Mouse (Mus musculus): ENCODE results near the gene Nat14. TPM values are rescaled to one million over a fixed set of nuclear protein-coding genes. Genes with fewer than 3 reads are reported as not detected.

Nat14 gene
- polyA plus RNA-seq, 1 experiment from 2014 or later, result 5.5 TPM

- H3K9me3 ChIP-seq (replicated peaks), result no peaks in the 10 kb centered on the region
- no peak overlapping the region for H3K27ac ChIP-seq (ENCODE audit: poor library complexity, severe bottlenecking)
- H3K4me3 ChIP-seq, result no peak overlapping the region
- H3K36me3 ChIP-seq, result no peaks in the 10 kb centered on the region
- ATAC-seq (ENCODE audit: insufficient number of reproducible peaks, low FRiP score), result no peak
- H3K9ac ChIP-seq, result no peak overlapping the region
- H3K27me3 ChIP-seq (replicated peaks), result 0 out of 2 replicates have a peak, but pooled peaks cover 6% of the 10 kb centered on the region
- no peak overlapping the region for H3K4me2 ChIP-seq
- WGBS, result 41% methylated on average over 6 of the region's 6 CpGs
- peaks cover 14% of the 10 kb centered on the region for H3K4me1 ChIP-seq (replicated peaks)
Observed at GRCm38 (mm10) chr7:4948386-4948785, 26.6 kb downstream of the Nat14 start.

- no peaks in the 10 kb centered on the region for H3K9me3 ChIP-seq (replicated peaks)
- no peak overlapping the region for H3K4me3 ChIP-seq
- no peak overlapping the region for H3K27ac ChIP-seq (ENCODE audit: poor library complexity, severe bottlenecking)
- no peak overlapping the region for H3K9ac ChIP-seq
- no peak for ATAC-seq (ENCODE audit: insufficient number of reproducible peaks, low FRiP score)
- WGBS, result 72% methylated on average over 19 of the region's 19 CpGs
- no peak overlapping the region for H3K4me2 ChIP-seq
- H3K36me3 ChIP-seq, result no peaks in the 10 kb centered on the region
- H3K27me3 ChIP-seq (replicated peaks), result no peaks in the 10 kb centered on the region
- H3K4me1 ChIP-seq (replicated peaks), result peaks cover 25% of the 10 kb centered on the region
Observed at GRCm38 (mm10) chr7:4950561-4951342, 28.9 kb downstream of the Nat14 start.

- Histone ChIP-seq H3K4me3 (no peak overlapping the region), H3K4me2 (0 out of 2 replicates have a peak overlapping the region, but pooled peaks have one; percentile 2), H3K9me3 (replicated peaks) (no peaks in the 10 kb centered on the region), H3K27ac (ENCODE audit: poor library complexity, severe bottlenecking) (peak overlapping the region; percentile 59), H3K27me3 (replicated peaks) (no peaks in the 10 kb centered on the region), H3K36me3 (no peaks in the 10 kb centered on the region), H3K9ac (no peak overlapping the region; the same call in 1 of the 2 replicates), H3K4me1 (replicated peaks) (peaks cover 22% of the 10 kb centered on the region)
- peak; percentile 65 for ATAC-seq (ENCODE audit: insufficient number of reproducible peaks, low FRiP score)
- 12% methylated on average over 10 of the region's 10 CpGs for WGBS
Observed at GRCm38 (mm10) chr7:4953815-4954445, 32.1 kb downstream of the Nat14 start.

GRCm38 (mm10) chr7:4957361-4957760, 35.5 kb downstream of the Nat14 start:
- no peak overlapping the region for H3K4me2 ChIP-seq
- H3K9ac ChIP-seq, result no peak overlapping the region
- H3K4me3 ChIP-seq, result no peak overlapping the region
- WGBS, result 79% methylated on average over 10 of the region's 10 CpGs
- H3K27ac ChIP-seq (ENCODE audit: poor library complexity, severe bottlenecking), result no peak overlapping the region
- no peak for ATAC-seq (ENCODE audit: insufficient number of reproducible peaks, low FRiP score)
- H3K9me3 ChIP-seq (replicated peaks), result no peaks in the 10 kb centered on the region
- H3K36me3 ChIP-seq, result no peaks in the 10 kb centered on the region
- peaks cover 13% of the 10 kb centered on the region for H3K4me1 ChIP-seq (replicated peaks)
- no peaks in the 10 kb centered on the region for H3K27me3 ChIP-seq (replicated peaks)

GRCm38 (mm10) chr7:4963527-4963926, 41.7 kb downstream of the Nat14 start:
- H3K27me3 ChIP-seq (replicated peaks), result 0 out of 2 replicates have a peak, but pooled peaks cover 3% of the 10 kb centered on the region
- H3K4me1 ChIP-seq (replicated peaks), result no peaks in the 10 kb centered on the region
- no peak overlapping the region for H3K27ac ChIP-seq (ENCODE audit: poor library complexity, severe bottlenecking)
- 79% methylated on average over 5 of the region's 5 CpGs for WGBS
- H3K9ac ChIP-seq, result no peak overlapping the region
- no peak overlapping the region for H3K4me2 ChIP-seq
- H3K4me3 ChIP-seq, result no peak overlapping the region
- no peaks in the 10 kb centered on the region for H3K36me3 ChIP-seq
- no peak for ATAC-seq (ENCODE audit: insufficient number of reproducible peaks, low FRiP score)
- no peaks in the 10 kb centered on the region for H3K9me3 ChIP-seq (replicated peaks)

- Histone ChIP-seq H3K9ac (no peak within 1 kb of the TSS), H3K36me3 (no peaks in the 10 kb centered on the region), H3K4me3 (no peak within 1 kb of the TSS), H3K9me3 (replicated peaks) (no peaks in the 10 kb centered on the region), H3K27ac (ENCODE audit: poor library complexity, severe bottlenecking) (no peak within 1 kb of the TSS), H3K27me3 (replicated peaks) (0 out of 2 replicates have a peak, but pooled peaks cover 3% of the 10 kb centered on the region), H3K4me2 (peak within 1 kb of the TSS; percentile 42), H3K4me1 (replicated peaks) (no peaks in the 10 kb centered on the region)
- 3% methylated on average over 10 of the region's 10 CpGs for WGBS
- ATAC-seq (ENCODE audit: insufficient number of reproducible peaks, low FRiP score), result peak; percentile 83
Observed at GRCm38 (mm10) chr7:4964272-4964671, 42.4 kb downstream of the Nat14 start, which contains the start of gene Sbk2. TSS of gene Sbk2 (minus strand) at chr7:4964406.

GRCm38 (mm10) chr7:4964988-4965387, 43.2 kb downstream of the Nat14 start:
- Histone ChIP-seq H3K36me3 (no peaks in the 10 kb centered on the region), H3K4me1 (replicated peaks) (no peaks in the 10 kb centered on the region), H3K4me3 (no peak overlapping the region), H3K9me3 (replicated peaks) (no peaks in the 10 kb centered on the region), H3K4me2 (no peak overlapping the region), H3K27me3 (replicated peaks) (0 out of 2 replicates have a peak, but pooled peaks cover 3% of the 10 kb centered on the region), H3K27ac (ENCODE audit: poor library complexity, severe bottlenecking) (no peak overlapping the region), H3K9ac (no peak overlapping the region)
- WGBS, result 68% methylated on average over 5 of the region's 5 CpGs
- no peak for ATAC-seq (ENCODE audit: insufficient number of reproducible peaks, low FRiP score)

GRCm38 (mm10) chr7:4971068-4971467, 49.2 kb downstream of the Nat14 start, which contains the start of gene Sbk3:
TSS of gene Sbk3 (minus strand) at chr7:4971168.
- no peak within 1 kb of the TSS for H3K4me3 ChIP-seq
- no peaks in the 10 kb centered on the region for H3K9me3 ChIP-seq (replicated peaks)
- H3K27ac ChIP-seq (ENCODE audit: poor library complexity, severe bottlenecking), result 0 out of 2 replicates have a peak within 1 kb of the TSS, but pooled peaks have one; percentile 14
- H3K4me2 ChIP-seq, result no peak within 1 kb of the TSS
- 29% methylated on average over 6 of the region's 6 CpGs for WGBS
- peaks cover 12% of the 10 kb centered on the region for H3K4me1 ChIP-seq (replicated peaks)
- no peak for ATAC-seq (ENCODE audit: insufficient number of reproducible peaks, low FRiP score)
- H3K27me3 ChIP-seq (replicated peaks), result no peaks in the 10 kb centered on the region
- no peak within 1 kb of the TSS; the same call in 1 of the 2 replicates for H3K9ac ChIP-seq
- H3K36me3 ChIP-seq, result no peaks in the 10 kb centered on the region

GRCm38 (mm10) chr7:4971710-4972109, 49.9 kb downstream of the Nat14 start:
- H3K4me2 ChIP-seq, result no peak overlapping the region
- 0 out of 2 replicates have a peak overlapping the region, but pooled peaks have one; percentile 14 for H3K27ac ChIP-seq (ENCODE audit: poor library complexity, severe bottlenecking)
- H3K27me3 ChIP-seq (replicated peaks), result no peaks in the 10 kb centered on the region
- ATAC-seq (ENCODE audit: insufficient number of reproducible peaks, low FRiP score), result no peak
- H3K36me3 ChIP-seq, result no peaks in the 10 kb centered on the region
- no peak overlapping the region for H3K9ac ChIP-seq
- WGBS, result 11% methylated on average over 7 of the region's 7 CpGs
- H3K4me1 ChIP-seq (replicated peaks), result peaks cover 12% of the 10 kb centered on the region
- H3K9me3 ChIP-seq (replicated peaks), result no peaks in the 10 kb centered on the region
- H3K4me3 ChIP-seq, result no peak overlapping the region

GRCm38 (mm10) chr7:4972321-4973047, 50.7 kb downstream of the Nat14 start:
- Histone ChIP-seq H3K4me3 (no peak overlapping the region), H3K36me3 (no peaks in the 10 kb centered on the region), H3K9me3 (replicated peaks) (no peaks in the 10 kb centered on the region), H3K27ac (ENCODE audit: poor library complexity, severe bottlenecking) (0 out of 2 replicates have a peak overlapping the region, but pooled peaks have one; percentile 41), H3K9ac (no peak overlapping the region), H3K4me2 (no peak overlapping the region), H3K4me1 (replicated peaks) (peaks cover 12% of the 10 kb centered on the region), H3K27me3 (replicated peaks) (no peaks in the 10 kb centered on the region)
- ATAC-seq (ENCODE audit: insufficient number of reproducible peaks, low FRiP score), result peak; percentile 74
- 42% methylated on average over 18 of the region's 18 CpGs for WGBS
